Mouse (Mus musculus) olfactory bulb, adult 2 months (tissue): Measurements from ENCODE around the gene Neto2.

Experiments used
- CTCF ChIP-seq: fragments of 200-500 bp; IDR thresholded peaks from 2 replicates; pipeline ENCODE4 v1.5.1; 2012; ENCODE audit warnings: low read depth, mild to moderate bottlenecking, low read length, moderate library complexity; ENCODE audit not compliant: insufficient read depth
- POLR2A ChIP-seq: fragments of 200-500 bp; IDR thresholded peaks from 2 replicates; pipeline ENCODE4 v1.6.1; 2012; ENCODE audit warnings: mild to moderate bottlenecking, low read depth, low read length, moderate library complexity; ENCODE audit not compliant: insufficient read depth

DNA sequence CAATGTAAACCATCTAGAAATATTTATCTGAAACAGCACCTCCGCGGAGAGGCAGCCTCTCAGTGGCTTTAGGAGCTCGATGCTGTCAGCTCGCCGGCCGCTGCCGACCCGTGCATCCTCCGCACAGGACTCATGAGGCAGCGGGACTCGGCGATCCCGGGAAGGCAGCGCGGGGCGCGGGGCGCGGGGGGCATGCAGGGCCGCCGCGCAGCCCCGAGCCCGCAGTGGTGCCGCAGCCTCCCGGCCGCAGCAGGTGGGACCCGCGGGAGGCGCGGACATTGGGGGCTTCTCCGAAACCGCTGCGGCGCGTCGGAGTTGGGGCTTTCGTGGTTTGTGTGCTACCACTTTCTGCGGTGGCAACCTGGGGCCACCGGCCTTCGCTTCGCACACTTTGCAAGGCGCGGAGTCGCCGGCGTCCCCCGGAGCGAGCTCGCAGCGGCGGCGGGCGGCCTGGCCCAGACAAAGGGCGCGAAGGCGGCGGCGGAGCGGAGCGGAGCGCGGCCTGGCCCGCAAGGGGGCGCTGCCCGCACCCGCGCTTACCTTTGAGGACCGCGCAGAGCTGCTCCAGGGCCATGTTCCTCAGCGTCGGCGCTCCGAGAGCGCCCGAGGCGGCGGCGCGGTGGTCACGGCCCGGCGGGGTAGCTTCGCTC lies 498 bp downstream of the Neto2 start:
- peak; percentile 74 for TF ChIP-seq CTCF
- no peak for TF ChIP-seq POLR2A
